Comparison of ENCODE assay signal across 7 mouse cellular contexts in the genomic region with DNA sequence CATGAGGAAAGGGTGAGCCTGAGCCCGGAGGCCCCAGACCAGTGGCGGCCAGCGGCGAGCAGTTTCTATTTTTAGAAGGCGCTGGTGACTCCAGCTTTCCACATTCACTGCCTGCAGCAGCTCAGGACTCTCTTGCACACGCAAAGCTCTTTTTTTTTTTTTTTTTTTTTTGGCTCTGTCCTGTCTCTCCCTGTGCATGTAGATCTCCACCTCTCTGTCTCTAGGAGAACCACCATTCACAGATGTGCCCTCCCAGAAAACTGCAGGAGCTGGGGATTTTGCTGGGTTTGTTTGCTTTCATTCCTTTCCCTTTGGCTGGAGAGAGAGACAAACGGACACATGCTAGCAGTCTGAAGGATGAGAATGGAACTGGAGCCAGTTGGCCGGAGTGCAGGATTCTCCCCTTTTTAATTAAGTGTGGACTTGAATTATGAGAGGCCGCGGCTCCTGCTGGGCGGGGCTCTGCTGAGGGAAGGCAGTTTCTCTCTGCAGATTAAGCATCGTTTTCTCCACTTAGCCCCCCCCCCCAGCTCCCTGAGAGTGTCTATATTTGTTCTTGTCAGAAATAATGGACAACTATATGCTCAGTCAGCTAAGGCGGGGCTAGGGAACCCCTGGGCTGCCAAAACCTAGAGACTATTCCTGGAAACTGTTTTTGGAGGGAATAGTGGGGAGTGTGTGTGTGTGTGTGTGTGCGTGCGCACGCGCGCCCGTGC. TPM values are rescaled to one million over a fixed set of nuclear protein-coding genes. Genes with fewer than 3 reads are reported as not detected.
DNase-seq lines count a peak whose midpoint lies in the region; ATAC-seq and TF ChIP-seq lines count a peak whose summit lies in the region.

No protein-coding gene starts in this region.

- peaks cover 17% of the 10 kb centered on the region for H3K27me3 ChIP-seq in forebrain, postnatal 0 days (ENCODE audit: insufficient read depth, low read length)
- H3K27me3 ChIP-seq in kidney, embryonic 15.5 days: peaks cover 31% of the 10 kb centered on the region

- no peaks in the 10 kb centered on the region for H3K9me3 ChIP-seq in forebrain, postnatal 0 days (ENCODE audit: low read length)
- H3K9me3 ChIP-seq in kidney, embryonic 15.5 days (replicated peaks): no peaks in the 10 kb centered on the region

- no peaks in the 10 kb centered on the region for H3K36me3 ChIP-seq in forebrain, postnatal 0 days (ENCODE audit: insufficient read depth)
- H3K36me3 ChIP-seq in kidney, embryonic 15.5 days: no peaks in the 10 kb centered on the region

- no peaks in the 10 kb centered on the region for H3K4me1 ChIP-seq in forebrain, postnatal 0 days (ENCODE audit: insufficient read depth)
- H3K4me1 ChIP-seq in kidney, embryonic 15.5 days: peaks cover 40% of the 10 kb centered on the region

- no peak overlapping the region for H3K27ac ChIP-seq in forebrain, postnatal 0 days (ENCODE audit: low read depth, low read length)
- H3K27ac ChIP-seq in kidney, embryonic 15.5 days: peak overlapping the region; percentile 87

- 0 out of 2 replicates have a peak overlapping the region, but pooled peaks have one; percentile 11 for H3K4me2 ChIP-seq in forebrain, postnatal 0 days (ENCODE audit: low read depth)
- peak overlapping the region; percentile 41 for H3K4me2 ChIP-seq in kidney, embryonic 15.5 days

- DNase-seq in ovary, postnatal 14 days (ENCODE audit: low spot score): peak; percentile 18
- no peak for DNase-seq in ovary, adult 18-20 months (ENCODE audit: low spot score)
- DNase-seq in forebrain, postnatal 0 days: peak; percentile 48
- DNase-seq in lung, postnatal 4 days: peak; percentile 81 to 92
- no peak for DNase-seq in spleen, postnatal 4 days (ENCODE audit: low spot score in 2 of 2)
- no peak for DNase-seq in urinary bladder, postnatal 25 days (ENCODE audit: low spot score)

- no peak overlapping the region for H3K4me3 ChIP-seq in forebrain, postnatal 0 days (ENCODE audit: low read depth, low read length)
- H3K4me3 ChIP-seq in kidney, embryonic 15.5 days (replicated peaks): peak overlapping the region; percentile 17; the same call in 1 of the 2 replicates

- no peak overlapping the region for H3K9ac ChIP-seq in forebrain, postnatal 0 days
- H3K9ac ChIP-seq in kidney, embryonic 15.5 days: 0 out of 2 replicates have a peak overlapping the region, but pooled peaks have one; percentile 5

- ATAC-seq in forebrain, postnatal 0 days: no peak
- peak; percentile 73 for ATAC-seq in kidney, embryonic 15.5 days (replicated peaks; ENCODE audit: low FRiP score)

- no peak for TF ChIP-seq CTCF in forebrain, postnatal 0 days (IDR thresholded peaks at IDR 0.05; ENCODE audit: low read depth)

- 29% methylated on average over 19 of the region's 19 CpGs for WGBS in forebrain, postnatal 0 days
- 16% methylated on average over 19 of the region's 19 CpGs for WGBS in kidney, embryonic 15.5 days

RNA-seq across cellular contexts. Expression of gene Etv4, which starts 5.8 kb away (rescaled TPM):
- total RNA-seq in forebrain, postnatal 0 days (2014; rRNA removed): 24.2 and 25.1 TPM in 2 replicates
- polyA plus RNA-seq in forebrain, postnatal 0 days (2015; fragmentation: Nextera tagmentation; extraction: Ambion mirVana): 15.9 and 16.8 TPM in 2 replicates
- polyA plus RNA-seq in kidney, embryonic 15.5 days (2015; fragmentation: Nextera tagmentation; extraction: Ambion mirVana): 59.3 and 60.2 TPM in 2 replicates

RNA-seq across cellular contexts. Expression of gene Dhx8, which starts 58.2 kb away (rescaled TPM):
- total RNA-seq in forebrain, postnatal 0 days (2014; rRNA removed): 26.5 and 33.3 TPM in 2 replicates
- 18.8 and 25.0 TPM in 2 replicates for polyA plus RNA-seq in forebrain, postnatal 0 days (2015; fragmentation: Nextera tagmentation; extraction: Ambion mirVana)
- 32.3 and 36.1 TPM in 2 replicates for polyA plus RNA-seq in kidney, embryonic 15.5 days (2015; fragmentation: Nextera tagmentation; extraction: Ambion mirVana)

Comparison
In these comparisons a context has a peak if more than half of its experiments do, and no peak if none do; other contexts are left out.
1. DNase-seq: peak in ovary, postnatal 14 days (single experiment), forebrain, postnatal 0 days (single experiment) and lung, postnatal 4 days (2 of 2); none in ovary, adult 18-20 months (single experiment), spleen, postnatal 4 days (0 of 2) and urinary bladder, postnatal 25 days (single experiment).